Mouse (Mus musculus) urinary bladder, postnatal 36 days (tissue): ENCODE data around the gene Gmeb2.
A peak's percentile ranks its signal among the peaks of the same experiment; 100 is the strongest.

ENCODE experiments used
- DNase-seq, 2 experiments: peaks; one replicate each; pipeline ENCODE4 v3.0.0; 2022; ENCODE audit warnings: low spot score in 2 of 2, mixed read lengths in 1 of 2

The Gmeb2 gene

DNA sequence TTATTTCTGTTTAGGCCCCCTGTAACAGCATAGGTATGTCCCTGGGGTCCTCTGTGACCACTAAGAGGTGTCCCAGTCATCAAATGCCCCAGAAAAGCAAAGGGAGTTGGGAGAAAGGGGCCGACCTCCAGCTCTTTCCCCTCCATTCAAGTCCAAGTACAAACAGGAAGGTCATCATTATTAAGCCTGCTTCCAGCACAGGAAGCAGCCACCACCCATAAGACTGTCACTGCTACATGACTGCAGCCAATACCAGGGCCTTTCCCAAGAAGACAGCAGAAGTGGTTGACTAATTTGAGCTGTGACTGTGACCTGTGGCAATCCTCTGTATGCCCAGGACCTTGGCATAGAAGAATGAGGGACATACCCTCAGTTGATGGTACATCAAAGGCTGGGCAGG, 59.5 kb downstream of the Gmeb2 start:
- DNase-seq = no peak

DNA sequence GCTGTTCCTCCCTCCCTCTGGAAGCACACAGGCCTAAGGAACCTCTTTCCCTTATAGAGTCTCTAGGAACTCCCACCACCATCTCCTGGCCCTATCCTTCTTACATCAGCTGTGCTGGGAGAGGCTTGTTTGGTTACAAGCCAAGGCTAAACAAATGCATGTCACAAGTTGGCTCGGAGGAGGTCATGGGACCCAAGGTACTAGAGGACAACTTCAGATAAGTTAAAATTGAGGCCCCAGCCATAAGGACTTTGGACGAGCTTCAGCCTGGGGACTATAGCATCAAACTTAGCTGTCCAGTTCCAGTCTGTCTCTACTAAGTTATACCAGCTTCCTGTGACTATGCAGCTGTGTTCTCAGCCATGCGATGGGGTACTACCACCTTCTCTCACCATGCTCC, 60.7 kb downstream of the Gmeb2 start:
- no peak for DNase-seq

DNA sequence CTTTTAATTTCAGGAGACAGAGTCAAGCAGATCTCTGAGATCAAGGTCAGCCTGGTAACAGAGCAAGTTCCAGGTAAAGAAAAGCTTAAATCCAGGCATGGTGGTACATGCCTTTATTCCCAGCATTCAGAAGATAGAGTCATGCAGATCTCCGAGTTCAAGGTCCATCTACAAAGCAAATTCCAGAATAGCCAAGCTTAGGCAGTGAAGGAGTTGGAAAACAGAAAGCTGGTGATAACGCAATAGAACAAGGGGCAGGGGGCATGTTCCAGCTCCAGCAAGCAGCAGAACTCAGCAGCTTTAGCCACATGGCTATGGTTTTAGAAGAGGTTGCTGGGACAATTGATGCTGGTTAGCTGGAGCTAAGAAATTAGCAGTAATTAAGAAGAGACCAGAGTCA, 62.8 kb downstream of the Gmeb2 start:
- DNase-seq = no peak

DNA sequence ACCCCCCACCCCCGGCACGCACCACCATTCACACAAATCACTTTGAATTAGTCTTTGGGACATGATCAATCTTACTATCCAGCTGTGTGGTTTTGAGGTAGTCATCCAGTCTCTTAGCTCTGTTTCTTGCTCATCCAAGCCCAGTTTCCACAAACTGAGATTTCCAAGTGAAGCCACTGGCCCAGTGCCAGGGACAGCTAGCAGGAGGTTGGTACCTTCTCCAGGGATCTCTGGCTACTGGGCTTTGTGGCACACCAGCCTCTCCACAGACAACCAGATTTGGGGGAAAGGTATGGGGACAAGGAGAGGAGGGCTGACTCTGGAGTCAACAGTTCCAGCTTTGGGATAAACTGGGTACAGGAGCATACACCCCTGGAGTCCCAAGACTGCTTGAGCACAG, 67.5 kb downstream of the Gmeb2 start:
- no peak for DNase-seq

DNA sequence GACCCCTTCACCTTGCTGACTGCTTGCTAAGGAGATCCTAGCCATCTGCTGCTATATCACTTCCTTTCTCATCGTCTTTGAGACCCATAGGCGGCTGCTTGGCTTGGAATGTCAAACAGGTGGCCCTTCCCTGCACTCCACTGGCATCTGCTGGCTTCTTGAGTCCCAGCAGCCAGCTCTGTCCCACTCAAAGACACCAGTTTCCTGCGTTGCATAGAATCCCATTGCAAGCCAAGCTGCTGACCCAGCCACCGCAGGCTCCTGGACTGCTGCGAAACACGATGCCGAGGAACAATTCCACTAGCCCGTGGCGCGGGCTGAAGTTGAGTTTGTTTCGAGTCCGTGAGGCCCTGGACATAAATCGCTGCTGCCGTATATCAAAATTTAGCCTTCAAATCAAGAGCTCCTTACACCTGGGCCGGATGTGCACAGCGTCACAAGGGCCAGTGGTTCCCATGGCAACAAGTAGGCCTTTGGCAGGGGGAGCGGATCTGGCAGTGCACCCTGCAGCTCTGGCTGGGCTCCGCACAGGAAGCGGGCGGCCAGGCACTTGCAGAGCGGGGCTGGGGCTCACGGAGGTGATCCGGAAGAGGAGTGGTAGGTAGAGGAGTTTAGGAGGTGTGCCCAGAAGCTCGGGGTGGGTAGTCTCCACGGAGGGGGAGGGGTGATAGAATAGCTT, 68.2 kb downstream of the Gmeb2 start, which contains the start of gene Fndc11:
TSS of gene Fndc11 (plus strand) at position 476 of the 679 bp plus-strand sequence.
- peak; percentile 50 to 75 for DNase-seq

DNA sequence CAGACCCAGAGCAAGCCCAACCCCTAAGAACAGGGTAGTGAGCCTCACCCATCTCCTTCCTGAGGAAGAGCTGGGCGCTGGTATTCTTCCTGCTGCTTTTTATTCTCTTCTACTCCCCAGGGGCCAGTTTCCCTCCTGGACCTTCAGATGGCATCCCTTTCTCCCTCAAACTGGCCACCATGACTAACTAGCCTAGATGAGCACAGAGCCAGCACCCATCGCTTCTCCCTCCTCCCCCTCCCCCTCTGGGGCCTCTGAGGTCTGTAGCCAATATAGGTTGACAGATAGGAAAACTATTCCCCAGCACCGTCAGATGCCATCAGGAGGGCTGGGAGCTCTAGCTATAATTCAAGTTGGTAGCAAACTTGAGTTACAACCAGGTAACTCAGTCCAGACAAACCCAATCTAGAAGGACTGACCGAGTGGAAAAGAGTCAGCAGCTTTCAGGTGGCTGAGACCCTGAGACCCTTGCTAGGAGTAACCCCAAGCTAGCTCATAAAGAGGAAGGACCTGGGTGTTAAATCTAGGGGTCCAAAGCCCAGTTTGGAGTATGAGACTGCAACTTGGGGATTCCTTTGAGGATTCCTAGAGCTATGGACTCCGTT, 68.9 kb downstream of the Gmeb2 start:
- DNase-seq = no peak

DNA sequence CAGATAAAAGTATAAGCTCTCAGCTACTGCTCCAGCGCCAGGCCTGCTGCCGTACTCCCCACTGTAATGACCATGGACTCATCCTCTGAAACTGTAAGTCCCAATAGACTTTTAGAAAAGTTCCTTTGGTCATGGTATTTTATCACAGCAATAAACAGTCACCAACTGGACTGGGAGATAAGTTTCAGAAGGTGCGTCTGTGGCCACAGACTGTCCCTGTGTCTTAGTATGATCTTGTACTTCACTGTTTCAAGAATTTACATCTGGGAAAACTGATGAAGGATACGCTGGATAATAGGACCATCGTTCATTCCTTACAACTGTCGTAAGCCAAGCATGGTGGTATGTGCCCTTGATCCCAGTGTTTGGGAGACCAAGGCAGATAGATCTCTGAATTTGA, 71.8 kb downstream of the Gmeb2 start:
- DNase-seq = no peak

DNA sequence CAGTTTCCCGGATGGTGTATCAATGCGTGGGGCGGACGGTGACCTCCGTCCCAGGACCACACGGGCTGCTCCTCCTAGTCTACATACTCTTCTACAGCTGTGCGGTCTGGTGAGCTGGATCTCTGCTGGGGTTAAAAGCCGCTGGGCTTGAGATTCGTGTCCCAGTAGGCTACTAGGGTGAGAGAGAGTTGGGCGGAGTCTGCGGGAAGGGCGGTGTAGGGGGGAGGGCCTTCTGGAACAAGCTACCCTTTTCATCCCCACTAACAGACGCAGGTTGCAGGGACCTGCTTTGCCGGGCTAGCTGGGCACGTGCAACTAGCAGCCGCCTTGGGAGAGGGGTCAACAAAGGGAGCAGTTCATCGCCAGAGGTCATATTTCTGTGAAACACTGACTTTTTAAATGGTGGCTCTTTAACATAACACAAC, 74.8 kb downstream of the Gmeb2 start, which contains the start of gene Srms:
TSS of gene Srms (minus strand) at position 165 of the 425 bp plus-strand sequence.
- peak in 1 of 2 experiments; percentile 40 for DNase-seq

DNA sequence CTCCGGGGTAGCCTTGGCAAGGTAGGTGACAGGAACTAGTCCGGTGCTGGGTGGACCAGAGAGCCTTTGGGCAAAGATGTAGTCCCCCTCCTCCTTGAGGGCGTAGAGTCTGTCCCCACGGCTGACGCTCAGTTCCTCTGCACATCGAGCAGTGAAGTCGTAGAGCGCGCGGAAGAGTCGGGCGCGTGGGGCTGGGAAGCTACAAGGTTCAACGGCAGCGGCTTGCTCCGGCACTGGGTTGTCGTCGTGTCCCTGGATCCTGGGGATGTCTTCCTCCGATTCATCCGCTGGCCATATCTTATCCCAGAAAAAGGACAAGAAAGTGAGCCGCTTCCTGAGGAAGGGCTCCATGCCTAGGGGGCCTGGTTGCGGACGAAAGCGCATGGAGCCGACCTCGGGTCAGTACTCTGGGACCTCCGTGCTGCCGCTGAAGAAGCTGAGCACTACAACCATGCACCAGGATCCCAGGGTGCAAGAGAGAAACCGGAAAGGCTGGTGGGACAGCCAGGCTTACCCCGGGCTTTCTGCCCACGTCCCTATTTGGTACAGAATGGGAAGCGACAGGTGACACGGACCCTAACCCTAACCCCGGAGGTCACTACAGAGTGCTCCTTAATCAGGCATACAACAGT, 75.3 kb downstream of the Gmeb2 start:
- no peak for DNase-seq

DNA sequence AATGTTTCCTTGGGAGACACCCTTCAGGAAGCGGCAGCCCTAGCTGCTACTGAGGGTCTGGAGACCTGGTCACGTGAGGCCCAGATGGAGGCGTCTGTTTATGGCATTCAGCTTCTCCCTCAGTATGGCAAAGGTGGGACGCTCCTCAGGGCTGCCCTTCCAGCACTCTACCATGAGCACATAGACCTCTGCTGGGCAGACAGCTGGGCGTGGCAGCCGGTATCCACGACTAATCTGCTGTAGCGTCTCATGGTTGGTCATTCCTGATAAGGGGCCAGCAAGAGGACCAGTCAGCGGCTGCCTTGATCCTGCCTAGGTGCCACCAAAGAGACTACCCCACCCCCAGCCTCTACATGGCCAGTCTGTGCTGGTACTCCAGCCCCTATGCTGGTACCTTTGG, 81.7 kb downstream of the Gmeb2 start:
- no peak for DNase-seq

DNA sequence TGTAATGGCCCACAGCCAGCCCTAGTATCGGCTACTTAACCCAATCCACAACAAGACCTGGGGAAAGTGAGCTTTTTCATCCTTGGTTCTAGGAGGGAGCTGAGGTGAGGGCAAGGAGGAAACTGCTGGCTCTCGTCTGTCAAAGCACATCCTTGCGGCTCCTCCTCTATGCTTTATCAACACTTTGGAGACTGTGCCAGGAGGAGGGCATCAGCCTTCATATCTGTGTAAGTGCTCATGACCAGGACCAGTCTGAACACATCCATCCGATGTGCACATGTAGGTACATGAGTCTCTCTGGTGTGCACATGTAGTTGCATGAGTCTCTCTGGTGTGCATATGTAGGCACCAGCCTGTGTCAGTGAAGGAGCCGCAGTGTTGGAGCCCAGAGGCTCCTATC, 82.2 kb downstream of the Gmeb2 start:
- no peak for DNase-seq

DNA sequence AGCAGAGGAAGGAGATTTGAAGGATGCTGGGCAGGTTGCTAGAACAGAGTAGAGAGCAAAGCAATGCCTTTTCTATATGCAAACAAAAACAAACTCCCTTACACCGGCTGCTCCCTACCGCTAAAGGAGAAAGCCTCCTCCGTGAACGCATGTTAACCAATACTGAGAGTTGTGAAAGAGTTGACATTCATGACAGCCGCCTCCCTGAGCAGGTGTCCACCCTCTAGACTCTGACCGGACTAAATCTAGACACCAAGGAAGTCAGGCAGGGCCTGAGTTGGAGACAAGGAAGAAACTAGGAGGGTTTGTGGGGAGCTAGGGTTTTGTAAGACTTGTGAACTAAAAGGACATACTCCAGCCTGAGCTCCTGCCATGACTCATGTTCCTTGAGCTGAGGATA, 84.9 kb downstream of the Gmeb2 start:
- DNase-seq = no peak

DNA sequence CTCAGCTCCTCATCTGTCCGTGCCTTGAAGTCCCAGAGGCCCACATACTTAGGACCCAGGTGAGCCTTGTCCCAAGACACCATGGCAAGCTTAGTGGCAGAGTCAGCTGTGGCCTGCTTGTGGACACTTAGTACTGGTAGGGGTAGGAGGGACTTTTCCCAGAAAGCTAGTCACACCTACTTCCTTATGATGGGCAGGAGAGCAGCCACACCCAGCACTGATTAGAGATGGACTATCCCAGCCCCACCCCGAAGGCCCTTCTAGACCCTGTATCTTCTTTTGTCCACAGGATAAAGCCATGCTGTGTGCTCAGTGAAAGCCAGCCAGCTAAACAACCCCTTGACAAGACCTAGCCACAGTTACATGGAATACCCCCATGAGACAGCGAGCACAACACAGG, 85.4 kb downstream of the Gmeb2 start, which contains the start of gene Ptk6:
TSS of gene Ptk6 (minus strand) at position 368 of the 400 bp plus-strand sequence.
- no peak for DNase-seq

DNA sequence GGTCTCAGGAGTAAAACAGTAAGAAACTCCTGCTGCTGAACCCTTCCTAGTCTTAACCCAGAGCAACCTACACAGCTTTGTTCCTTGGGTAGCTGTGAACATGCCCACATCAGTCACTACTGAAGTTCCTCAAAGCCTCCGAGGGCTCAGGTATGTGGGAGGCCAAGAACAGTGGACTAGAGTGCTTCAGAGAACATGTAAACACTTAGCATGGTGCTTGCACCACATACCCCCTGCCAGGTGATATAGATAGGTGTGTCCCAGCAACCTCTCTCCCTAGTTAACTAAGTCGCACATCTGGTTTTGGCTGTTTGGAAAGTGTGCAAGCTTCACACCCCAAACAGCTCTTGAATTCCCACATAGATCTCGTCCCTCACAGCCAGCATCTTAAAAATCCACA, 86.2 kb downstream of the Gmeb2 start:
- no peak for DNase-seq
